Mouse (Mus musculus): ENCODE measurements around the gene Acot3.

Acot3 gene

DNA sequence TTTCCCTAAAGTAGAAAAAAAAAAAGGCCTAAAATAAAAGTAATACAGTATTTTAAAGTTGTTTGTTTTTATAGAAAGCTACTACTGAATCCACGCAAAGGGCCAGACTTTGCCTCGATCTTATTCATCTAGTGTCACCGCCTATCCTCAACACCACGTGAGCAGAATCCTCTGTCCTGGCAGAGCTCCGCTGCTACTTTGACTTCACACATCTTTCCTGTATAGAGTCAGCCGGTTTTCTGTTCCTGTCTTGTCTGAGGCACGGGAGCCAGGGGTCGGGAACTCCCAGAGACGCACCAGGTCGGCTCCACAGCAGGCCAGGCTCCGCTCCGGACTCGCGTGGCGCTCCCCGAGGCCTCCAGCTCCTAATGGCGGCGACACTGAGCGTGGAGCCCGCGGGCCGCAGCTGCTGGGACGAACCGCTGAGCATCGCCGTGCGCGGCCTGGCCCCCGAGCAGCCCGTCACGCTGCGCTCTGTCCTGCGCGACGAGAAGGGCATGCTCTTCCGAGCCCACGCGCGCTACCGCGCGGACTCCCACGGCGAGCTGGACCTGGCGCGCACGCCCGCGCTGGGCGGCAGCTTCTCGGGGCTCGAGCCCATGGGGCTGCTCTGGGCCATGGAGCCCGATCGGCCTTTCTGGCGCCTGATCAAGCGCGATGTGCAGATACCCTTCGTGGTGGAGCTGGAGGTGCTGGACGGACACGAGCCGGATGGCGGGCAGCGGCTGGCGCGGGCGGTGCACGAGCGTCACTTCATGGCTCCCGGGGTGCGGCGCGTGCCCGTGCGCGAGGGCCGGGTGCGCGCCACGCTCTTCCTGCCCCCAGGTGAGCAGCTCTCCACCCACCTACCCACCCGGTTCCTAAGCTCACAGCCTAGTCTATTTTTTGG, 48.9 kb downstream of the Acot3 start, which contains the start of gene Acot6:
Gene Acot6, plus strand, starts transcription at position 51 of the 889 bp plus-strand sequence.
- peak; percentile 58 for DNase-seq (ENCODE audit: low spot score)

DNA sequence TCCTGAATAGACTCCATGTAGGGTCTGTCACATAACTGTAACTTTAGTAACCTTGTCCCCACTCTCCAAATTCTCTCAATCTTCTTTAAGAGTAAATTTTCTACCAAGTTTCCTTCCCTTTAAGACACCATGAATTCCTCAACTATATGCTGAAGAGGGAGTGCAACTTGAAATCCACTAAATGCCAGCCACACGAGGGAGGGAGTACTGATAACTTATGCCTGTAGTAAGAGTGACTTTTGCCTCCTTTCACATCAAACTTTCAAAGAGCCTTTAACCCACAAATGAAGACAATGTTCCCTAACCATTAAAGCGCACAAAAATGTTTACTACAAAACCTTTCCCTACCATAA, 49.5 kb downstream of the Acot3 start:
- DNase-seq (ENCODE audit: low spot score), result no peak

DNA sequence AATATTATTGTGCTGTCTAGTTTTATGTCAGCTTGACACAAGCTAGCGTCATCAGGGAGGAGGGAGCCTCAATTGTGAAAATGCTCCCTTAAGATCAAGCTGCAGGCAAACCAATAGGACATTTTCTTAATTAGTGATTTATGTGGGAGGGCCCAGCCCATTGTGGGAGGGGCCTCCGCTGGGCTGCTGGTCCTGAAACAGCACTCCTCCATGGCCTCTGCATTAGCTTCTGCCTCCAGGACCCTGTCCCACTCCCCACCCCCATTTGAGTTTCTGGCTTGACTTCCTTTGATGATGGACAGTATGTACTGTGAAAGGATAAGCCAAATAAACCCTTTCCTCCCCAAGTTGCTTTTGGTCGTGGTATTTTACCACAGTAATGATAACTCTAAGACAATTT, 55.1 kb downstream of the Acot3 start:
- no peak for DNase-seq (ENCODE audit: low spot score)

DNA sequence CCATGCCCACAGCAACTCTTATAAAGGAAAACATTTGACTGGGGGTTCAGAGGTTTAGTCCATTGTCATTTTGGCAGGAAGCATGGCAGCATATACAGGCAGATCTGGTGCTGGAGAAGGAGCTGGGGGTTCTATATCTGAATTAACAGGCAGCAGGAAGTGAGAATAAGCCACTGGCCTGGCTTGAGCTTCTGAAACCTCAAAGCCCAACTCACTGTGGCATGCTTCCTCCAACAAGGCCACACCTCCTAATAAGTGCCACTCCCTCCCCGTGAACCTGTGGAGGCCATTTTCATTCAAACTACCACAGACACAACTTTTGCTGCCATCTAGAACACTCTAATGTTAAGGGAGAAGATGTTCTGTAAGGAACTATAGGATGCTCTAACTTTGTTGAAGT, 55.7 kb downstream of the Acot3 start:
- no peak for DNase-seq (ENCODE audit: low spot score)

DNA sequence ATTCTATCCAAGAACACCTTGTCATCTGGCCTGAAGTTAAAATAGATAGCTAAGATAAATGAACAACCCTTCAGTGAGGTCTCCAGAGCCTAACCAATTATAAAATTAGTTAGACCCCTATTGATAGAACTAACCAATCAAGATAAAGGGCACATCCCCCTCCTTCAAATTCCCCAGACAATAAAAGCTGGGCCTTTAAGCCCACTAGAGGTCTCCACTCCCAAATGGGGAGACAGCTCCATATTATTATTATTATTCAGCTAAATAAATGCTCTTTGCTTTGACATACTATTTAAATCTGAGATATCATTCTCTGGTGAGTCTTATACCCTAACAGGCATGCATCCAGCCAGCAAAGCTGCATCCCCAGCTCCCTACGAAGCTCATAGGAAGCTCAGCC, 58.0 kb downstream of the Acot3 start:
- no peak for DNase-seq (ENCODE audit: low spot score)
